Mouse (Mus musculus) limb, embryonic 12.5 days (tissue): Measurements from ENCODE around the gene Il1rl2. TPM values are rescaled to one million over a fixed set of nuclear protein-coding genes. Genes with fewer than 3 reads are reported as not detected.

Experiments used
- ATAC-seq: fragments of 200-750 bp; cut with Nextera tagmentation; 2 replicates; pipeline ENCODE4 v1.8.0; 2017; ENCODE audit warnings: low read depth, moderate TSS enrichment; ENCODE audit not compliant: insufficient number of reproducible peaks, insufficient read depth, low FRiP score, low TSS enrichment
- H3K27ac ChIP-seq: fragments of 300-500 bp; sonication (generic); 2 replicates; pipeline ENCODE4 v1.5.1; 2016; ENCODE audit warnings: mild to moderate bottlenecking, moderate library complexity
- H3K27me3 ChIP-seq: fragments of 300-500 bp; sonication (generic); 2 replicates; pipeline ENCODE4 v1.6.1; 2016; ENCODE audit warnings: mild to moderate bottlenecking, moderate library complexity
- H3K36me3 ChIP-seq: fragments of 300-500 bp; sonication (generic); 2 replicates; pipeline ENCODE4 v1.6.1; 2016; ENCODE audit warnings: mild to moderate bottlenecking, moderate library complexity
- H3K4me1 ChIP-seq: fragments of 300-500 bp; sonication (generic); replicated peaks from 2 replicates; pipeline ENCODE4 v1.6.1; 2016
- H3K4me2 ChIP-seq: fragments of 300-500 bp; sonication (generic); 2 replicates; pipeline ENCODE4 v1.6.1; 2016; ENCODE audit warnings: mild to moderate bottlenecking, moderate library complexity
- H3K4me3 ChIP-seq: fragments of 300-500 bp; sonication (generic); replicated peaks from 2 replicates; pipeline ENCODE4 v1.5.1; 2016; ENCODE audit warnings: mild to moderate bottlenecking
- H3K9ac ChIP-seq: fragments of 300-500 bp; sonication (generic); replicated peaks from 2 replicates; pipeline ENCODE4 v1.6.1; 2016; ENCODE audit warnings: mild to moderate bottlenecking, moderate library complexity
- H3K9me3 ChIP-seq: fragments of 300-500 bp; sonication (generic); 2 replicates; pipeline ENCODE4 v1.6.1; 2016; ENCODE audit warnings: mild to moderate bottlenecking, moderate library complexity
- WGBS: fragments of 180-500 bp; shearing (Covaris S2); methylation state at CpG from one replicate; pipeline ENCODE4 v1.1.7; 2016; 5-methylcytosine and 5-hydroxymethylcytosine counted together
- polyA plus RNA-seq: library from polyadenylated mRNA; unstranded; fragments of >200 nt; fragmentation: Nextera tagmentation; extraction: Ambion mirVana; gene quantifications from 2 replicates; pipeline ENCODE4 v1.2.1, GENCODE M21; 2016

Gene Il1rl2
- polyA plus RNA-seq, 1 experiment from 2014 or later: 2.3 TPM

DNA sequence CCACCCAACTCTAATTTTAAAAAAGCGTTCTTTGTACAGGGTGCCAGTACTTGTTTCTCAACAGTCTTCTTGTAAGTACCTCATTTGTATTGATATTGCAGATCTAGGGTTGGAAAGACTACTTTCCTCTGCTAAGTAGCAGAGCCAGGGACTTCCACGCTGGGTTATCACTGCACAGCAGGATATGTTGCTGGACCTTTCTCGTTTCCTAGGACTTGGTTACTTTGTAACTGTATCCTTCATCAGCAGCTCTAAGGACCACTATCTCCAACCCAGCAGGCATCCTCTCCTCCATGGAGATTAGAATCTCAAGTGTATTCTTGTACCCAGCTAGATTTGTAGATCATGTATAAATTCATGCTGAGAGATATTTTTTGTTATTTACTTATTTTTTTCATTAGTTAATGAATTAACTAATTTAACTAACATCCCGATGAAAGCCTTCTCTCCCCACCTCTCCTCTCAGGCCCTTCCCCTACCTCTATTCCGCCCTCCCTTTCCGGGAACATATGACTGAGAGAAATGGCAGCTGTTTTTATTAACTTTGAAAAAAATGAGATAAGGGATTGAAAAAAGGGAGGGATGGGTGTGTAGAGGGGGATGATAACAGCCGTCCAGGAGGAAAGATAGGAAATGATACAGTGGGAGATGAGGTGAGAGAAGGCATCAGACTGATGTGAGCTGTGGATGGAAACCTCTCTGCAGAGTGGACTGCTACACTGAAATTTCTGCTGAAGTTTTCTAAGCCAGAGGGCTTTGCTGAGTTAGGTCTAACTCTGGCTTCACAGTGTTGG is 90.7 kb downstream of the Il1rl2 start:
- Histone ChIP-seq H3K36me3 (no peaks in the 10 kb centered on the region), H3K4me1 (no peaks in the 10 kb centered on the region), H3K27ac (no peak overlapping the region), H3K9me3 (no peaks in the 10 kb centered on the region), H3K9ac (no peak overlapping the region), H3K4me3 (no peak overlapping the region), H3K27me3 (no peaks in the 10 kb centered on the region), H3K4me2 (no peak overlapping the region)
- WGBS: 77% methylated on average over 7 of the region's 7 CpGs
- no peak for ATAC-seq

DNA sequence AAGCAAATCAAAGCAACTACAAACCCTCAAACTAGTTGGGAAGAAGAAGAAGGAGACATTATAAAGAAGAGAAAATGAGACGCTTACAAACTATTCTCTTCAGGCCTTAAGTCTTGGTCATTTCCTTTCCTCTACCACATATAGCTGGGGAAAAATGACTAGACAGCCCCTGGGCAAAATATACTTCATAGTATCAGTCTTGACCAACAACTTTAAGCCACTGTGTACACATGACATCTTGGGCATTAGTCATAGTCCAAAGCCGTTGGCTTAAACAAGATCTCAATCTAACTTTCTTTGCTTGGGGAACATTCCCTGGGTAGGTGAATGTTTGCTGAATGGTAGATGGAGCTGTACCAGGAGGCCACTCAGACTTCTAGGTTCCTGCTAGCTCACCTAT is 92.6 kb downstream of the Il1rl2 start:
- no peak for ATAC-seq
- Histone ChIP-seq H3K9ac (no peak overlapping the region), H3K9me3 (no peaks in the 10 kb centered on the region), H3K27ac (no peak overlapping the region), H3K4me3 (no peak overlapping the region), H3K36me3 (no peaks in the 10 kb centered on the region), H3K4me1 (no peaks in the 10 kb centered on the region), H3K27me3 (no peaks in the 10 kb centered on the region), H3K4me2 (no peak overlapping the region)
- WGBS: 90% methylated on average over 2 of the region's 2 CpGs

Other genes with a start within 250 kb of the Il1rl2 start
- gene Il1r1, start 99.5 kb upstream of the Il1rl2 start, polyA plus RNA-seq: 4.0 and 4.1 TPM in 2 replicates
- gene Il1rl1, start 105.0 kb downstream of the Il1rl2 start, polyA plus RNA-seq: 0.24 and 0.27 TPM in 2 replicates
- not detected in 2 replicates for gene Il18r1, start 140.9 kb downstream of the Il1rl2 start, polyA plus RNA-seq
- 0.16 and 0.44 TPM in 2 replicates for gene Il18rap, start 190.8 kb downstream of the Il1rl2 start, polyA plus RNA-seq